Mouse (Mus musculus) olfactory bulb, adult 2 months (tissue): ENCODE results near the gene Gdpd1. TPM values are rescaled to one million over a fixed set of nuclear protein-coding genes. Genes with fewer than 3 reads are reported as not detected.
A peak's percentile ranks its signal among the peaks of the same experiment; 100 is the strongest.
"Not testable (repeated sequence)": the region's sequence is repeated elsewhere in the genome, so short reads cannot be mapped to it uniquely, and the experiment has no call there.

Source experiments
- H3K27ac ChIP-seq: fragments of 200-500 bp; 2 replicates; pipeline ENCODE4 v1.5.1; 2012; ENCODE audit warnings: low read depth, low read length; ENCODE audit not compliant: insufficient read depth
- H3K4me1 ChIP-seq: fragments of 200-500 bp; 2 replicates; pipeline ENCODE4 v1.6.1; 2012; ENCODE audit warnings: low read length; ENCODE audit not compliant: control insufficient read depth, insufficient read depth
- H3K4me3 ChIP-seq: fragments of 200-500 bp; 2 replicates; pipeline ENCODE4 v1.5.1; 2012; ENCODE audit warnings: mild to moderate bottlenecking, low read depth, low read length, moderate library complexity; ENCODE audit not compliant: insufficient read depth
- CTCF ChIP-seq: fragments of 200-500 bp; IDR thresholded peaks from 2 replicates; pipeline ENCODE4 v1.5.1; 2012; ENCODE audit warnings: low read depth, mild to moderate bottlenecking, low read length, moderate library complexity; ENCODE audit not compliant: insufficient read depth
- POLR2A ChIP-seq: fragments of 200-500 bp; IDR thresholded peaks from 2 replicates; pipeline ENCODE4 v1.6.1; 2012; ENCODE audit warnings: mild to moderate bottlenecking, low read depth, low read length, moderate library complexity; ENCODE audit not compliant: insufficient read depth
- WGBS: fragments of 180-500 bp; shearing (Covaris S2); methylation state at CpG from one replicate; pipeline ENCODE4 v1.1.7; 2018; 5-methylcytosine and 5-hydroxymethylcytosine counted together
- polyA plus RNA-seq: library from polyadenylated mRNA; stranded (reverse); fragments of >200 nt; gene quantifications from 2 replicates; pipeline ENCODE4 v1.2.4, GENCODE M21; 2012; ENCODE audit warnings: low replicate concordance; ENCODE audit not compliant: missing spikeins, insufficient read depth, insufficient read length

Gdpd1 gene
- polyA plus RNA-seq, 1 experiment: not detected

DNA sequence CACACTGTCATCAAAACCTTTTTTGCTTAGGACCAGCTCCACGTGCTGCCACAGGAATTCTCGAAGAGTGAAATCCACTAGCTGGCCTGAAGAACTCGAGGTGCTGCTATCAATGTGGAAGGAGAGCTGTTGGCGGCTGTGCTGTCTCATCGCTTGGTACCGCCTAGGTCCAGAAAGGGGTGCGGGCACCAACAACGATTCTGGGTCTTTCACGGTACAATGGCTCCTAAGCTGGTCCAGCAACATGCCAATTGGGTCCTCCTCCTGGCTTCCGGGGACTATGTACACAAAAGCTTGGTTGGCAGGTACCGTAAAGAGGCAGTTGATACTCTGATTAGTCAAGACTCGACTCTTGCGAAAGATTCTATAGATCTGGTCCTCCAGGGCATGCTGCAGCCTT lies 11.6 kb upstream of the Gdpd1 start:
- H3K4me1 ChIP-seq: peaks cover 13% of the 10 kb centered on the region
- peak overlapping the region; percentile 88; the same call in 1 of the 2 replicates for H3K4me3 ChIP-seq
- no peak for TF ChIP-seq POLR2A
- TF ChIP-seq CTCF: no peak
- 87% methylated on average over 13 of the region's 13 CpGs for WGBS
- H3K27ac ChIP-seq: no peak overlapping the region

DNA sequence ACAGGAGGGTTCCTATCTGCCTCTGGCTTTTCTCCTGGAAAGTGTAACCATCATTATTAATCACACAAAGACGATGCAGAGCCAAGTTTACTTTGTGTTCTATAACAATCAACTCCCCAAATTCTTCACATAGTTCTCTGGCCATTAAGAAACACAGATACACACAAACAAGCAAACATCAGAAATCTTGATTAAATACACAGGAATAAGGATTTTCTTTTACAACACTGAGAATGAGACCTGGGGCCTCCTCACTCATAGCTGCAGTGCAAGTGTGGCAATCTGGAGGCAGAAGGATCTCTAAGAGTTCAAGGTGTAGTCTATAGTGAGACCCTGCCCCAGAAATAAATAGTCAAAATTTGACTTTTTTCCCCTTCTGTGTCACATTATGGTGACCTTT lies 9.8 kb upstream of the Gdpd1 start:
- no peak overlapping the region for H3K4me3 ChIP-seq
- no peak overlapping the region for H3K27ac ChIP-seq
- TF ChIP-seq POLR2A (no peak), CTCF (no peak)
- peaks cover 18% of the 10 kb centered on the region for H3K4me1 ChIP-seq
- 61% methylated on average over 1 of the region's 1 CpGs for WGBS

DNA sequence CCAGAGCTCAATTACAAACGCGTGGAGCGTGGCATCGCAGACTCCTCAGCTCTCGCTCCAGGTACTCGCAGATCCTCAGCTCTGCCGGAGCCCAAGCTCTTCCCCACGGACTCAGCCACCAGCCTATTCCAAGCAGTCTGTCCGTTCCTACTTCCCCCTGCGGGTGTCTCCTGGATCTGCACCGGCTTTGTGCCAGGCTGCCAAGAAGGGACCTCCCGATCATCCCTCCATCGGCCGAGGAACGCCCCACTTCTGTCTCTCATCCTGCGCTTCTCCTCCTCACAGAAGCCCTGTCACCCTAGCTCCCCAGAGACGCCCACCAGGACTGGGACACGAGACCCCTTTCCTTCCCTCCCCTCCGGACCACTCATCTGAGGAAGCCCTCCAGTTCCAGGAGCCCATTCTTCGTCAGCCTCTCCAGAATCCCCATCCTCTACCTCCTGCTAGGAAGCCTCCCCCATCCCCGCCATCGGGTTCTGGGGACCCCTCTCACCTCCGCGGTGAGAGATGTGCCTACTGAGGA lies 458 bp downstream of the Gdpd1 start:
- peak overlapping the region; percentile 90 for H3K27ac ChIP-seq
- WGBS: under 1% methylated on average over 24 of the region's 24 CpGs
- TF ChIP-seq POLR2A: no peak
- TF ChIP-seq CTCF: peak; percentile 5
- H3K4me1 ChIP-seq: peaks cover 6% of the 10 kb centered on the region; the same call in 1 of the 2 replicates
- peak overlapping the region; percentile 71 for H3K4me3 ChIP-seq

DNA sequence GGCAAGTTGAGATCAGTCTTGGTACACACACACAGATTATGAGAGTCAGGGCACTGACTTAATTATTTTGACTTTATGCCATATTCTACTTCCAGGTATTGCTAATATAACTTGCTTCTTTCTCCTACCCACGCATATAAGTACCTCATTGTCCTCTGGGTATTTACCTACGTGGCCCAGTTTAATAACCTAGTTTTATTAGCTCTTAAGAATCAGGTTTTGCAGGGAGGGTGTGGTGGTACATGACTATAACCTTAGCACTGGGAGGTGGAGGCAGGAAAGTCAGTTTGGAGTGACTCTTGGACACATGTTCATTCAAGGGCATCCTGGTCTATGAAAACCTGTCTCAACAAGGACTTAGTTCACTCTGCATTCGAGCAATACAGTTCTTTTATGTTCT lies 11.8 kb downstream of the Gdpd1 start:
- no peak for TF ChIP-seq CTCF
- no peak for TF ChIP-seq POLR2A
- no peak overlapping the region for H3K4me3 ChIP-seq
- 77% methylated on average over 3 of the region's 3 CpGs for WGBS

DNA sequence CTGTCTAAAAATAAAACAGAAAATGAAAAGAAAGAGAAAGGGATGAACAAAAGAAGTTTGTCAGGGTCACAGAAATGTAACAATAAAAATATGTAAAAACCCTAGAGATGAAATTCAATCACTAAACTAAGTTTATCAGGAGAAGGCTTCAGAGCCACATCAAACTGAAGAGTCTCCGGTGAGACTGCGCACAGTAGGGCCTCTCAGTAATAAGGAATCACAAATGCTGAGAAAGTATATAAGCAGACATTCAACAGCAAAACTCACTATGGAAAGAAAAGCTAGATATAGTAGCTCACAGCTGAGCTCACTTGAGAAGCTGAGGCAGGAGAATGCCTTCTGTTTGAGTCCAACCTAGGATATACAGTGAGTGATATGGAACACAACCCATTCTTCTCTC lies 13.5 kb downstream of the Gdpd1 start:
- Histone ChIP-seq H3K4me3 (no peak overlapping the region), H3K27ac (no peak overlapping the region), H3K4me1 (peaks cover 3% of the 10 kb centered on the region)
- TF ChIP-seq CTCF (no peak), POLR2A (no peak)
- 96% methylated on average over 2 of the region's 2 CpGs for WGBS

More for the DNA sequence above, 11.8 kb downstream of the Gdpd1 start:
- Histone ChIP-seq H3K4me1 (peaks cover 3% of the 10 kb centered on the region), H3K27ac (no peak overlapping the region)

DNA sequence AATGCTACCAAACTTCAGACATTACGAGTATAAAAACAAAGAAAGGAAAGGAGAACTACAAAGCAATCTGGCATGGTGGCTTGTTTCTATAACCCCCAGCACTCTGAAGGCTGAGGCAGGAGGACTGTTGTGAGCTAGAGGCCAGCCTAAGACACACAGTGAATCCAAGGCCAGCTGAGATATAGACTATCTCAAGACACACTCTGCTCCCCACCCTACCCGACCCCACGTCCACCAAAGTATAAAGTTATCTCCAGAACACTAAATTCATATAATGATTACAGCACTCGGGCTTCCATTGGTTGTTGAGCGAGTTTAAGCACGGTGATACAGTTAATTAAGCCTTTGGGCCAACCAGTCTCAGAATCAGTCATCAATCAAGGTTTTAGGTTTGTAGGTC lies 17.6 kb downstream of the Gdpd1 start:
- 94% methylated on average over 6 of the region's 6 CpGs for WGBS
- Histone ChIP-seq H3K4me3 (no peak overlapping the region), H3K4me1 (no peaks in the 10 kb centered on the region), H3K27ac (no peak overlapping the region)
- TF ChIP-seq CTCF (no peak), POLR2A (no peak)

DNA sequence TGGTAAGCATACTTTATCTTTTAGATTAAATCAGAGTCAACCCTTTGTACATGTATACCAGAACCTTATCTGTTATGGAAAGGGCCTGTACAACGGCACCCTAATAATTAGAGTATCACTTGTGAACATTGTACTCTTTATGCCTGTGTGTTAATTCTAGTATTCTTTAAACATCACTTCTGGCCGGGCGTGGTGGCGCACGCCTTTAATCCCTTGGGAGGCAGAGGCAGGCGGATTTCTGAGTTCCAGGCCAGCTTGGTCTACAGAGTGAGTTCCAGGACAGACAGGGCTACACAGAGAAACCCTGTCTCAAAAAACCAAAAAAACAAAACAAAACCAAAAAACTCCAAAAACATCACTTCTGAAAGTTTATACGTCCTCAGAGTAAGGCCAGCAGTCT lies 25.0 kb downstream of the Gdpd1 start:
- WGBS: 90% methylated on average over 7 of the region's 7 CpGs
- not testable (repeated sequence) for H3K27ac ChIP-seq, H3K4me1 ChIP-seq, H3K4me3 ChIP-seq

DNA sequence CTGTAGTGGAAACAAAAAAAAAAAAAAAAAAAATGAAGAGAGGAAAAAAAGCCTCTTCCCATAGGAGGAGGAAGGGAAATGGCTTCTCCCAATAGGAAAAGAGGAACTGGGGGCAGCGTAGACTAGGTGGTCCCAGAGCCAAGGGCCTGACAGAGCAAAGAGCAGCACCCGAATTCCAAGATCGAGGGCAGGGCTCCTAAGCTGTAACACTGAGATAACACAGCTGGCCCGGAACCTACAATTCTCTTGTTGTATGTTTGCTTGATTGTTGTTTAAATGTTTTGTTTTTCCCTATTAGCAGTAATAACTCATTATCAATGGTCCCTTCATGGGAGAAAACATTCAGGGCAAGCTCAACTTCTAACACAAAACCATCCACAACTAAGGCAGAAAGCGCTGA lies 26.9 kb downstream of the Gdpd1 start:
- Histone ChIP-seq H3K4me3 (no peak overlapping the region), H3K4me1 (no peaks in the 10 kb centered on the region), H3K27ac (no peak overlapping the region)
- TF ChIP-seq POLR2A: no peak
- TF ChIP-seq CTCF: no peak
- WGBS: 94% methylated on average over 5 of the region's 5 CpGs

DNA sequence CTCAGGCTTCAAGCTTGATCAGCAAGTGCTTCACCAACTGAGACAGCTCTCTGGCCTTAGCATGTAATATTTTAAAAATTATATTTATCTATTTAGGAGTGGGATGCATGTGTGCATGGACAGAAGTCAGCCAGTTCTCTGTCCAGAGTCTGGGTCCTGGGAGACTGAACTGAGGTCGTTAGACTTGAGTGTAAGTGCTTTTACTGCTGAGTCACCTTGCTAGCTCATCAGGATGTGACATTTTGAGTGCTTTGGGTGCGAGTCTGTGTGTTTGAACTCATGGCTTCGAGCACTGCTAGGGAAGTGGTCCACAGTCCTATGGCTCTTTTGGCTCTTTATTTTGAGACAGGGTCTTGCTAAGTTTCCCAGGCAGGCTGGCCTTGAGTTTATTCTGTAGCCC lies 30.8 kb downstream of the Gdpd1 start:
- no peak overlapping the region for H3K4me3 ChIP-seq
- no peak overlapping the region for H3K27ac ChIP-seq
- 88% methylated on average over 3 of the region's 3 CpGs for WGBS
- no peak for TF ChIP-seq POLR2A
- TF ChIP-seq CTCF: no peak
- H3K4me1 ChIP-seq: peaks cover 8% of the 10 kb centered on the region

DNA sequence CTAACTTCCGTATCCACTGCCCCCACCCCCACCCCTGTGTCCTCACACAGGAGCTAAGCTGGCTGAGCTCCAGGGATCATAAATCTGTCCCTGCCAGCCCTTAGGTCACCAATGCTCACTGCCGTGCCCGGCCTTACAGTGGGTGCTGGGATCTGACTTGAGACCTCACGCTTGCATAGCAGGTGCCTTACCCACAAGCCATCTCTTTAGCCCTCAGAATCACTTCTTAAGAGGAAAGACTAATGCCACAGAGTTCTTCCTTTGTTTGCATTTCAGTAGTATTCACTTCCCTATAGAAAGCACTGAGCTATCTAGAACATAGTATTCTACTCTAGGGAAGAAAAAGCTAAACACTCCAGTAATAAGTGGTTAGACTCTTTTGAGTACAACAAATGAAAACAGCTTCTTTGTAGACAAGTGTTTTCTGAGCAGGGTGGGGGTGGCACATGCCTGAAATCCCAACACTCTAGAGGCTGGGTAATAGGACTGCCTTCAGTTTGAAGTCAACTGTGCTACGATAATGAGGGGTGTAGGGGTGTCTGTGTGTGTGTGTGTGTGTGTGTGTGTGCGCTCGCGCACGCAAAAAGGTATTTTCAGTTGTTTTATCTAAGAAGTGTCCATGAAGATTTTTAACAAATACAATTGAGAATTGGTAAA lies 34.4 kb downstream of the Gdpd1 start:
- H3K4me1 ChIP-seq: peaks cover 8% of the 10 kb centered on the region
- 60% methylated on average over 9 of the region's 9 CpGs for WGBS
- H3K27ac ChIP-seq: peak overlapping the region; percentile 75; the same call in 1 of the 2 replicates
- TF ChIP-seq CTCF (no peak), POLR2A (no peak)
- H3K4me3 ChIP-seq: no peak overlapping the region
